20 mouse cellular contexts compared by ENCODE assay signal in the genomic region with DNA sequence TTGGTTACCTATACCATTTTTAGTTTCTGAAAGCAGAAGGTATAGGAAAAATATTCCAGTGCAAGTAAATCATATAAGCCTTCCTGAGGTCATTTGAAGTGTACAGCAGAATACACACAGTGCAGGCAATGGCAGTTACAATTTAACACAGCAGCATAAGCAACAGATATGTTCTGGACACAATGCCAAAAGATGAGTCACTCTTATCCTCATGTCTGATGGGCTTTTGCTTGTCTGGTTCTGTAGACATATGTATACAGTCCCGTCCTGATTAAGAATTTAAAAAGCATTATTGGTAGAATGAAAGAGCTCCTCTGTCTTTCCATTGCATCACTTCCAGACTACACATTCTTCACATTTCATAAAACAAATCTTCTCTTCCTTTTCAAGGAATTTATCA.
DNase-seq lines count a peak whose midpoint lies in the region; ATAC-seq and TF ChIP-seq lines count a peak whose summit lies in the region.
"Had no signal": no experiment of that assay in that cellular context is flagged by ENCODE, and none has a peak within 500 bp of the region (broad histone marks: within the 10 kb centered on the region; RNA-seq: fewer than 3 reads in every experiment).

No protein-coding gene starts in this region.

- 61% methylated on average over 1 of the region's 1 CpGs for WGBS in limb, embryonic 14.5 days
- 91% methylated on average over 1 of the region's 1 CpGs for WGBS in limb, embryonic 10.5 days
- whole genome bisulfite sequencing in stomach, embryonic 14.5 days: 28% methylated on average over 1 of the region's 1 CpGs
- 26% methylated on average over 1 of the region's 1 CpGs for WGBS in stomach, postnatal 0 days
- WGBS in intestine, embryonic 15.5 days: 32% methylated on average over 1 of the region's 1 CpGs

- no peaks in the 10 kb centered on the region for H3K27me3 ChIP-seq in limb, embryonic 14.5 days (ENCODE audit: control insufficient read depth, insufficient read depth, low read length)
- H3K27me3 ChIP-seq in limb, embryonic 10.5 days (ENCODE audit: low read depth, poor library complexity, severe bottlenecking): no peaks in the 10 kb centered on the region
- no peaks in the 10 kb centered on the region for H3K27me3 ChIP-seq in stomach, embryonic 14.5 days (ENCODE audit: control insufficient read depth, insufficient read depth, low read length)
- H3K27me3 ChIP-seq in stomach, postnatal 0 days (ENCODE audit: control insufficient read depth, insufficient read depth, low read length): no peaks in the 10 kb centered on the region
- H3K27me3 ChIP-seq in intestine, embryonic 15.5 days (replicated peaks): no peaks in the 10 kb centered on the region
- H3K27me3 ChIP-seq: liver, embryonic 12.5 days; midbrain, embryonic 12.5 days had no signal

- no peaks in the 10 kb centered on the region for H3K4me1 ChIP-seq in limb, embryonic 14.5 days (ENCODE audit: control insufficient read depth, insufficient read depth, low read length)
- no peaks in the 10 kb centered on the region for H3K4me1 ChIP-seq in limb, embryonic 10.5 days
- H3K4me1 ChIP-seq in stomach, embryonic 14.5 days (ENCODE audit: control insufficient read depth, insufficient read depth, low read length): no peaks in the 10 kb centered on the region
- no peaks in the 10 kb centered on the region for H3K4me1 ChIP-seq in stomach, postnatal 0 days (replicated peaks; ENCODE audit: control insufficient read depth, insufficient read depth)
- no peaks in the 10 kb centered on the region for H3K4me1 ChIP-seq in intestine, embryonic 15.5 days (replicated peaks)
- H3K4me1 ChIP-seq: liver, embryonic 12.5 days; midbrain, embryonic 12.5 days had no signal

- no peak overlapping the region for H3K4me2 ChIP-seq in limb, embryonic 14.5 days (replicated peaks; ENCODE audit: low read depth, low read length, severe bottlenecking)
- no peak overlapping the region for H3K4me2 ChIP-seq in stomach, embryonic 14.5 days (replicated peaks; ENCODE audit: low read depth, low read length)
- H3K4me2 ChIP-seq in stomach, postnatal 0 days (replicated peaks; ENCODE audit: low read depth): no peak overlapping the region
- no peak overlapping the region for H3K4me2 ChIP-seq in intestine, embryonic 15.5 days (replicated peaks)
- H3K4me2 ChIP-seq: liver, embryonic 12.5 days; midbrain, embryonic 12.5 days had no signal

- ATAC-seq in limb, embryonic 14.5 days (ENCODE audit: low FRiP score, low read depth): no peak
- peak; percentile 67; the same call in 1 of the 2 replicates for ATAC-seq in stomach, embryonic 14.5 days (ENCODE audit: insufficient number of reproducible peaks, insufficient read depth, low FRiP score, low read depth)
- ATAC-seq in stomach, postnatal 0 days (ENCODE audit: low FRiP score, low TSS enrichment): no peak; the same call in 1 of the 2 replicates
- ATAC-seq in intestine, embryonic 15.5 days: peak; percentile 68; the same call in 1 of the 2 replicates
- ATAC-seq: activated CD4-positive, CD25-positive, alpha-beta regulatory T cell, adult 4 months; liver, embryonic 12.5 days had no signal

- no peak overlapping the region for H3K4me3 ChIP-seq in limb, embryonic 14.5 days (replicated peaks; ENCODE audit: low read length)
- H3K4me3 ChIP-seq in limb, embryonic 10.5 days: no peak overlapping the region
- H3K4me3 ChIP-seq in stomach, embryonic 14.5 days (ENCODE audit: low read depth, low read length): no peak overlapping the region
- no peak overlapping the region for H3K4me3 ChIP-seq in stomach, postnatal 0 days (ENCODE audit: low read depth, low read length)
- H3K4me3 ChIP-seq in intestine, embryonic 15.5 days (replicated peaks): no peak overlapping the region
- H3K4me3 ChIP-seq: left cerebral cortex, adult 2 months; liver, embryonic 12.5 days; midbrain, embryonic 12.5 days had no signal

- TF ChIP-seq EP300 in stomach, postnatal 0 days (optimal IDR thresholded peaks at IDR 0.05): no peak

- H3K27ac ChIP-seq in limb, embryonic 14.5 days (replicated peaks; ENCODE audit: low read depth, low read length): no peak overlapping the region
- H3K27ac ChIP-seq in limb, embryonic 10.5 days: no peak overlapping the region
- no peak overlapping the region for H3K27ac ChIP-seq in stomach, embryonic 14.5 days (ENCODE audit: low read length)
- H3K27ac ChIP-seq in stomach, postnatal 0 days (replicated peaks): no peak overlapping the region
- H3K27ac ChIP-seq in intestine, embryonic 15.5 days: no peak overlapping the region
- H3K27ac ChIP-seq: left cerebral cortex, adult 2 months; liver, embryonic 12.5 days; midbrain, embryonic 12.5 days had no signal

- no peak for TF ChIP-seq CTCF in stomach, postnatal 0 days (IDR thresholded peaks at IDR 0.05; ENCODE audit: low read depth)

- no peak for TF ChIP-seq POLR2A in limb, embryonic 14.5 days (IDR thresholded peaks at IDR 0.05; ENCODE audit: borderline replicate concordance, extremely low read depth, insufficient read depth, insufficient read length)

- H3K9ac ChIP-seq in limb, embryonic 14.5 days (ENCODE audit: low read depth, low read length, severe bottlenecking): no peak overlapping the region
- no peak overlapping the region for H3K9ac ChIP-seq in stomach, embryonic 14.5 days (replicated peaks; ENCODE audit: low read depth, low read length)
- no peak overlapping the region for H3K9ac ChIP-seq in stomach, postnatal 0 days (ENCODE audit: low read length)
- no peak overlapping the region for H3K9ac ChIP-seq in intestine, embryonic 15.5 days
- H3K9ac ChIP-seq: liver, embryonic 12.5 days; midbrain, embryonic 12.5 days had no signal

- DNase-seq in limb, embryonic 14.5 days (ENCODE audit: low spot score): peak; percentile 49
- no peak for DNase-seq in limb, embryonic 10.5 days (ENCODE audit: low spot score)
- no peak for DNase-seq in stomach, postnatal 0 days (ENCODE audit: low spot score)
- DNase-seq in retina, embryonic 14.5 days (ENCODE audit: low spot score): no peak
- DNase-seq in gastrocnemius, adult 8-10 months (ENCODE audit: low spot score in 2 of 2): no peak
- DNase-seq: adrenal gland, postnatal 10 days; cerebellum, adult 11-12 months; cerebellum, postnatal 14 days; embryo, embryonic 11 days; gastrocnemius, postnatal 36 days; kidney, postnatal 36 days; left cerebral cortex, postnatal 4 days; right cerebral cortex, adult 18-20 months; thymus, adult 18-20 months had no signal

- no peaks in the 10 kb centered on the region for H3K36me3 ChIP-seq in limb, embryonic 14.5 days (ENCODE audit: control insufficient read depth, insufficient read depth, low read length)
- no peaks in the 10 kb centered on the region for H3K36me3 ChIP-seq in limb, embryonic 10.5 days
- H3K36me3 ChIP-seq in stomach, embryonic 14.5 days (ENCODE audit: control insufficient read depth, insufficient read depth, low read length): no peaks in the 10 kb centered on the region
- H3K36me3 ChIP-seq in stomach, postnatal 0 days (ENCODE audit: control insufficient read depth, insufficient read depth, low read length): no peaks in the 10 kb centered on the region
- no peaks in the 10 kb centered on the region for H3K36me3 ChIP-seq in intestine, embryonic 15.5 days
- H3K36me3 ChIP-seq: liver, embryonic 12.5 days; midbrain, embryonic 12.5 days had no signal

- H3K9me3 ChIP-seq in limb, embryonic 14.5 days (ENCODE audit: control insufficient read depth, low read length): no peaks in the 10 kb centered on the region
- H3K9me3 ChIP-seq in limb, embryonic 10.5 days (replicated peaks): no peaks in the 10 kb centered on the region
- H3K9me3 ChIP-seq in stomach, embryonic 14.5 days (ENCODE audit: control insufficient read depth, low read depth, low read length): no peaks in the 10 kb centered on the region
- no peaks in the 10 kb centered on the region for H3K9me3 ChIP-seq in stomach, postnatal 0 days (ENCODE audit: control insufficient read depth, low read length)
- H3K9me3 ChIP-seq in intestine, embryonic 15.5 days: no peaks in the 10 kb centered on the region
- H3K9me3 ChIP-seq: liver, embryonic 12.5 days; midbrain, embryonic 12.5 days had no signal

Comparison
In these comparisons a context has a peak if more than half of its experiments do, and no peak if none do; other contexts are left out.
1. ATAC-seq: peak in stomach, embryonic 14.5 days (single experiment) and intestine, embryonic 15.5 days (single experiment); none in limb, embryonic 14.5 days (single experiment) and stomach, postnatal 0 days (single experiment).